Mouse (Mus musculus): ENCODE data around the gene Rassf10.

Gene Rassf10

GRCm38 (mm10) chr7:112957630-112958029 is 3.9 kb downstream of the Rassf10 start:
- ATAC-seq (ENCODE audit: low TSS enrichment) = no peak

GRCm38 (mm10) chr7:112966382-112966781 is 12.6 kb downstream of the Rassf10 start:
- no peak for ATAC-seq (ENCODE audit: low TSS enrichment)

- ATAC-seq (ENCODE audit: low TSS enrichment) = no peak
These were observed 13.0 kb downstream of the Rassf10 start for GRCm38 (mm10) chr7:112966786-112967185.

GRCm38 (mm10) chr7:112983316-112983715 is 29.6 kb downstream of the Rassf10 start:
- ATAC-seq (ENCODE audit: low TSS enrichment) = no peak

- no peak for ATAC-seq (ENCODE audit: low TSS enrichment)
These were observed 31.2 kb downstream of the Rassf10 start for GRCm38 (mm10) chr7:112984704-112985577.

GRCm38 (mm10) chr7:112985578-112985949 is 31.8 kb downstream of the Rassf10 start:
- no peak for ATAC-seq (ENCODE audit: low TSS enrichment)

GRCm38 (mm10) chr7:112992928-112993327 is 39.2 kb downstream of the Rassf10 start:
- no peak for ATAC-seq (ENCODE audit: low TSS enrichment)

GRCm38 (mm10) chr7:113003565-113004255 is 49.9 kb downstream of the Rassf10 start:
- ATAC-seq (ENCODE audit: low TSS enrichment) = no peak

GRCm38 (mm10) chr7:113005726-113006125 is 52.0 kb downstream of the Rassf10 start:
- no peak for ATAC-seq (ENCODE audit: low TSS enrichment)

Data from frontal cortex, adult (tissue).